Mouse (Mus musculus): ENCODE data around the gene Wnt7a. TPM values are rescaled to one million over a fixed set of nuclear protein-coding genes. Genes with fewer than 3 reads are reported as not detected.
A peak's percentile ranks its signal among the peaks of the same experiment; 100 is the strongest.

Gene Wnt7a
- polyA plus RNA-seq, 1 experiment from 2014 or later, result 1.2 TPM

GRCm38 (mm10) chr6:91379871-91380270 lies 31.3 kb downstream of the Wnt7a start:
- H3K9me3 ChIP-seq, result no peaks in the 10 kb centered on the region

GRCm38 (mm10) chr6:91379266-91379665 lies 31.9 kb downstream of the Wnt7a start:
- H3K36me3 ChIP-seq (replicated peaks), result no peaks in the 10 kb centered on the region
- H3K4me3 ChIP-seq, result no peak overlapping the region
- no peak for DNase-seq (ENCODE audit: low spot score)
- no peaks in the 10 kb centered on the region for H3K4me1 ChIP-seq
- no peaks in the 10 kb centered on the region for H3K27me3 ChIP-seq (replicated peaks; ENCODE audit: low read depth, poor library complexity, severe bottlenecking)
- no peak overlapping the region for H3K27ac ChIP-seq (replicated peaks)
- H3K9me3 ChIP-seq, result no peaks in the 10 kb centered on the region
- 79% methylated on average over 3 of the region's 3 CpGs for WGBS

More at GRCm38 (mm10) chr6:91379871-91380270, 31.3 kb downstream of the Wnt7a start:
- no peak for DNase-seq (ENCODE audit: low spot score)
- no peak overlapping the region for H3K27ac ChIP-seq (replicated peaks)
- H3K27me3 ChIP-seq (replicated peaks; ENCODE audit: low read depth, poor library complexity, severe bottlenecking), result no peaks in the 10 kb centered on the region
- no peaks in the 10 kb centered on the region for H3K4me1 ChIP-seq
- H3K4me3 ChIP-seq, result no peak overlapping the region
- WGBS, result 75% methylated on average over 4 of the region's 4 CpGs
- no peaks in the 10 kb centered on the region for H3K36me3 ChIP-seq (replicated peaks)

- H3K9me3 ChIP-seq, result no peaks in the 10 kb centered on the region
- no peak for DNase-seq (ENCODE audit: low spot score)
- 0 out of 2 replicates have a peak overlapping the region, but pooled peaks have one; percentile 2 for H3K27ac ChIP-seq (replicated peaks)
- no peaks in the 10 kb centered on the region for H3K27me3 ChIP-seq (replicated peaks; ENCODE audit: low read depth, poor library complexity, severe bottlenecking)
- H3K4me3 ChIP-seq, result no peak overlapping the region
- H3K36me3 ChIP-seq (replicated peaks), result 0 out of 2 replicates have a peak, but pooled peaks cover 2% of the 10 kb centered on the region
- no peaks in the 10 kb centered on the region; the same call in 1 of the 2 replicates for H3K4me1 ChIP-seq
Measured at GRCm38 (mm10) chr6:91372977-91373376, 38.2 kb downstream of the Wnt7a start.

GRCm38 (mm10) chr6:91372586-91372971 lies 38.6 kb downstream of the Wnt7a start:
- H3K36me3 ChIP-seq (replicated peaks), result 0 out of 2 replicates have a peak, but pooled peaks cover 2% of the 10 kb centered on the region
- no peaks in the 10 kb centered on the region for H3K27me3 ChIP-seq (replicated peaks; ENCODE audit: low read depth, poor library complexity, severe bottlenecking)
- no peak for DNase-seq (ENCODE audit: low spot score)
- H3K4me1 ChIP-seq, result no peaks in the 10 kb centered on the region; the same call in 1 of the 2 replicates
- 0 out of 2 replicates have a peak overlapping the region, but pooled peaks have one; percentile 2 for H3K27ac ChIP-seq (replicated peaks)
- no peaks in the 10 kb centered on the region for H3K9me3 ChIP-seq
- 54% methylated on average over 3 of the region's 3 CpGs for WGBS
- H3K4me3 ChIP-seq, result no peak overlapping the region

- H3K36me3 ChIP-seq (replicated peaks), result 0 out of 2 replicates have a peak, but pooled peaks cover 2% of the 10 kb centered on the region
- H3K27me3 ChIP-seq (replicated peaks; ENCODE audit: low read depth, poor library complexity, severe bottlenecking), result no peaks in the 10 kb centered on the region
- peak; percentile 29 for DNase-seq (ENCODE audit: low spot score)
- H3K4me1 ChIP-seq, result no peaks in the 10 kb centered on the region; the same call in 1 of the 2 replicates
- no peaks in the 10 kb centered on the region for H3K9me3 ChIP-seq
- H3K27ac ChIP-seq (replicated peaks), result no peak overlapping the region
- no peak overlapping the region for H3K4me3 ChIP-seq
Measured at GRCm38 (mm10) chr6:91371912-91372585, 39.1 kb downstream of the Wnt7a start.

GRCm38 (mm10) chr6:91366781-91367180 lies 44.4 kb downstream of the Wnt7a start:
- no peak for DNase-seq (ENCODE audit: low spot score)
- Histone ChIP-seq H3K4me1 (peaks cover 17% of the 10 kb centered on the region), H3K4me3 (no peak overlapping the region), H3K9me3 (no peaks in the 10 kb centered on the region), H3K27me3 (replicated peaks; ENCODE audit: low read depth, poor library complexity, severe bottlenecking) (0 out of 2 replicates have a peak, but pooled peaks cover 3% of the 10 kb centered on the region), H3K27ac (replicated peaks) (no peak overlapping the region), H3K36me3 (replicated peaks) (0 out of 2 replicates have a peak, but pooled peaks cover 6% of the 10 kb centered on the region)
- WGBS, result 88% methylated on average over 1 of the region's 1 CpGs

- no peak overlapping the region for H3K4me3 ChIP-seq
- H3K36me3 ChIP-seq (replicated peaks), result 0 out of 2 replicates have a peak, but pooled peaks cover 6% of the 10 kb centered on the region
- 64% methylated on average over 14 of the region's 14 CpGs for WGBS
- no peak for DNase-seq (ENCODE audit: low spot score)
- H3K27ac ChIP-seq (replicated peaks), result no peak overlapping the region
- H3K27me3 ChIP-seq (replicated peaks; ENCODE audit: low read depth, poor library complexity, severe bottlenecking), result peaks cover 3% of the 10 kb centered on the region; the same call in 1 of the 2 replicates
- no peaks in the 10 kb centered on the region for H3K9me3 ChIP-seq
- H3K4me1 ChIP-seq, result peaks cover 17% of the 10 kb centered on the region
Measured at GRCm38 (mm10) chr6:91365480-91365879, 45.7 kb downstream of the Wnt7a start.

- Histone ChIP-seq H3K27ac (replicated peaks) (no peak overlapping the region), H3K36me3 (replicated peaks) (0 out of 2 replicates have a peak, but pooled peaks cover 4% of the 10 kb centered on the region), H3K27me3 (replicated peaks; ENCODE audit: low read depth, poor library complexity, severe bottlenecking) (peaks cover 3% of the 10 kb centered on the region; the same call in 1 of the 2 replicates), H3K9me3 (no peaks in the 10 kb centered on the region), H3K4me1 (peaks cover 17% of the 10 kb centered on the region), H3K4me3 (no peak overlapping the region)
- no peak for DNase-seq (ENCODE audit: low spot score)
- WGBS, result 83% methylated on average over 2 of the region's 2 CpGs
Measured at GRCm38 (mm10) chr6:91362756-91363155, 48.4 kb downstream of the Wnt7a start.

- no peak overlapping the region for H3K27ac ChIP-seq (replicated peaks)
Measured at GRCm38 (mm10) chr6:91360998-91361397, 50.2 kb downstream of the Wnt7a start.

GRCm38 (mm10) chr6:91360371-91360690 lies 50.8 kb downstream of the Wnt7a start:
- 0 out of 2 replicates have a peak, but pooled peaks cover 4% of the 10 kb centered on the region for H3K36me3 ChIP-seq (replicated peaks)
- H3K27me3 ChIP-seq (replicated peaks; ENCODE audit: low read depth, poor library complexity, severe bottlenecking), result peaks cover 3% of the 10 kb centered on the region; the same call in 1 of the 2 replicates
- H3K9me3 ChIP-seq, result no peaks in the 10 kb centered on the region
- H3K4me1 ChIP-seq, result peaks cover 18% of the 10 kb centered on the region
- H3K27ac ChIP-seq (replicated peaks), result no peak overlapping the region
- no peak for DNase-seq (ENCODE audit: low spot score)
- no peak overlapping the region for H3K4me3 ChIP-seq
- 94% methylated on average over 4 of the region's 4 CpGs for WGBS

More at GRCm38 (mm10) chr6:91360998-91361397, 50.2 kb downstream of the Wnt7a start:
- Histone ChIP-seq H3K9me3 (no peaks in the 10 kb centered on the region), H3K27me3 (replicated peaks; ENCODE audit: low read depth, poor library complexity, severe bottlenecking) (peaks cover 3% of the 10 kb centered on the region; the same call in 1 of the 2 replicates), H3K4me1 (peaks cover 22% of the 10 kb centered on the region), H3K36me3 (replicated peaks) (0 out of 2 replicates have a peak, but pooled peaks cover 4% of the 10 kb centered on the region), H3K4me3 (no peak overlapping the region)
- WGBS, result 81% methylated on average over 6 of the region's 6 CpGs
- DNase-seq (ENCODE audit: low spot score), result no peak

- Histone ChIP-seq H3K27ac (replicated peaks) (no peak overlapping the region), H3K4me3 (no peak overlapping the region), H3K36me3 (replicated peaks) (0 out of 2 replicates have a peak, but pooled peaks cover 4% of the 10 kb centered on the region), H3K4me1 (peaks cover 14% of the 10 kb centered on the region), H3K27me3 (replicated peaks; ENCODE audit: low read depth, poor library complexity, severe bottlenecking) (peaks cover 3% of the 10 kb centered on the region; the same call in 1 of the 2 replicates), H3K9me3 (no peaks in the 10 kb centered on the region)
- 84% methylated on average over 7 of the region's 7 CpGs for WGBS
- no peak for DNase-seq (ENCODE audit: low spot score)
Measured at GRCm38 (mm10) chr6:91359672-91360370, 51.3 kb downstream of the Wnt7a start.

- H3K27me3 ChIP-seq (replicated peaks; ENCODE audit: low read depth, poor library complexity, severe bottlenecking), result peaks cover 3% of the 10 kb centered on the region; the same call in 1 of the 2 replicates
- DNase-seq (ENCODE audit: low spot score), result no peak
- 78% methylated on average over 6 of the region's 6 CpGs for WGBS
- H3K4me1 ChIP-seq, result peaks cover 9% of the 10 kb centered on the region
- no peaks in the 10 kb centered on the region for H3K36me3 ChIP-seq (replicated peaks)
- H3K27ac ChIP-seq (replicated peaks), result no peak overlapping the region
- no peaks in the 10 kb centered on the region for H3K9me3 ChIP-seq
- H3K4me3 ChIP-seq, result no peak overlapping the region
Measured at GRCm38 (mm10) chr6:91358866-91359656, 52.1 kb downstream of the Wnt7a start.

Measured in embryonic facial prominence, embryonic 10.5 days (tissue).